Comparison of ENCODE assay signal across 8 mouse cellular contexts in the genomic region with DNA sequence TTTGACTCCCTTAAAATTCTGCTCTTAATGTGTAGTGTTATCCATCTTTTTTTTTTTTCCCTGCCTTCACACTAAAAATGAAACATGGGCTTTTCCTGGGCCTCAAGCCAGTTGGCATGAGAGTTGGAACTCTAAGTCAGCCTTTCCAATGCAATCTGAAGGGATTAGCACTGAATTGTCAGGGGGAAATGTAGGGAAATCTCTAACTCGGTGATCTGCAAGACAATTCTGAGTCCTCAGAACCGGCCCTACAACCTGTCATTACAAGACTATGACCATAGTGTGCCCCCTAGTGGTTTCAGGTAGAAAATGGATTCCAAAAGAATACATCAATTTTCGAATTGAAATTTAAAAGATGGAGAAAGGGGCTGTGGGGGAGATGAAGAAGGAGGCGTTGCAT.
DNase-seq lines count a peak whose midpoint lies in the region; TF ChIP-seq lines count a peak whose summit lies in the region.

No protein-coding gene starts in this region.

- TF ChIP-seq CTCF in liver, adult 2 months (IDR thresholded peaks at IDR 0.05; ENCODE audit: low read depth, low read length) = no peak

- H3K27ac ChIP-seq in liver, adult 2 months (replicated peaks; ENCODE audit: insufficient read depth, low read depth, low read length) = no peak overlapping the region

- no peaks in the 10 kb centered on the region for H3K27me3 ChIP-seq in liver, adult 2 months (ENCODE audit: control insufficient read depth, insufficient read depth, low read length)

- no peak overlapping the region for H3K9ac ChIP-seq in liver, adult 2 months (ENCODE audit: low read depth, low read length)

- WGBS in liver, adult 2 months = 33% methylated on average over 4 of the region's 4 CpGs

- peak; percentile 3 for DNase-seq in cerebellum, adult 8-10 months
- no peak for DNase-seq in cerebellum, adult 11-12 months
- peak; percentile 2 for DNase-seq in liver, adult 2 months (ENCODE audit: extremely low read depth, low read depth, low spot score)
- no peak for DNase-seq in liver
- DNase-seq in brain, adult 2 months (ENCODE audit: low read depth, low spot score) = peak; percentile 48
- peak; percentile 7 to 34 for DNase-seq in heart, postnatal 14 days
- DNase-seq in right cerebral cortex, postnatal 10 days (ENCODE audit: low spot score in 2 of 2) = peak; percentile 67 to 74
- DNase-seq in thymus, postnatal 14 days = no peak

- intact Hi-C loops in heart, postnatal 14 days (cut with DNase I) = loop anchor here (10.0 kb wide), 1 partner anchor 1273 kb away; no protein-coding TSS in a partner anchor

- no peak for TF ChIP-seq POLR2A in liver, adult 2 months (IDR thresholded peaks at IDR 0.05; ENCODE audit: extremely low read depth, insufficient read depth, low read length)

- H3K4me1 ChIP-seq in liver, adult 2 months (ENCODE audit: control insufficient read depth, insufficient read depth, low read length) = no peaks in the 10 kb centered on the region

- no peaks in the 10 kb centered on the region for H3K79me2 ChIP-seq in liver, adult 2 months (ENCODE audit: control insufficient read depth, insufficient read depth, low read length)

- H3K36me3 ChIP-seq in liver, adult 2 months (ENCODE audit: control insufficient read depth, insufficient read depth, low read length) = no peaks in the 10 kb centered on the region

- no peak overlapping the region for H3K4me3 ChIP-seq in liver, adult 2 months (ENCODE audit: insufficient read depth, low read depth, low read length)

Comparison
In these comparisons a context has a peak if more than half of its experiments do, and no peak if none do; other contexts are left out.
1. DNase-seq: peak in cerebellum, adult 8-10 months (single experiment), liver, adult 2 months (single experiment), brain, adult 2 months (single experiment), heart, postnatal 14 days (2 of 2) and right cerebral cortex, postnatal 10 days (2 of 2); none in cerebellum, adult 11-12 months (single experiment), liver (single experiment) and thymus, postnatal 14 days (single experiment).